Mouse (Mus musculus) brown adipose tissue, adult 24 weeks (tissue): ENCODE data around the gene Golt1a. TPM values are rescaled to one million over a fixed set of nuclear protein-coding genes. Genes with fewer than 3 reads are reported as not detected.
A peak's percentile ranks its signal among the peaks of the same experiment; 100 is the strongest.

Experiments
- H3K27ac ChIP-seq: fragments of 200-500 bp; replicated peaks from 2 replicates; pipeline ENCODE4 v1.5.1; 2012; ENCODE audit warnings: low read depth, mild to moderate bottlenecking, low read length
- H3K4me1 ChIP-seq: fragments of 200-500 bp; 2 replicates; pipeline ENCODE4 v1.6.1; 2012; ENCODE audit warnings: low read length, mixed read lengths; ENCODE audit not compliant: control insufficient read depth, insufficient read depth, insufficient read length
- H3K4me3 ChIP-seq: fragments of 200-500 bp; 2 replicates; pipeline ENCODE4 v1.5.1; 2012; ENCODE audit warnings: low read depth, mild to moderate bottlenecking, low read length, moderate library complexity; ENCODE audit not compliant: insufficient read depth
- polyA plus RNA-seq: library from polyadenylated mRNA; stranded (reverse); fragments of >200 nt; gene quantifications from 2 replicates; pipeline ENCODE4 v1.2.4, GENCODE M21; 2012; ENCODE audit not compliant: missing spikeins, insufficient read depth, insufficient read length

The Golt1a gene
- polyA plus RNA-seq, 1 experiment = not detected

GRCm38 (mm10) chr1:133347693-133348520, 38.3 kb downstream of the Golt1a start:
- Histone ChIP-seq H3K4me1 (no peaks in the 10 kb centered on the region), H3K27ac (no peak overlapping the region), H3K4me3 (no peak overlapping the region)

- Histone ChIP-seq H3K4me1 (no peaks in the 10 kb centered on the region), H3K4me3 (no peak within 1 kb of the TSS), H3K27ac (no peak within 1 kb of the TSS)
Measured at GRCm38 (mm10) chr1:133350210-133350609, 40.6 kb downstream of the Golt1a start, which contains the start of gene Ren1. Gene Ren1 (plus strand): TSS chr1:133350510.

DNA sequence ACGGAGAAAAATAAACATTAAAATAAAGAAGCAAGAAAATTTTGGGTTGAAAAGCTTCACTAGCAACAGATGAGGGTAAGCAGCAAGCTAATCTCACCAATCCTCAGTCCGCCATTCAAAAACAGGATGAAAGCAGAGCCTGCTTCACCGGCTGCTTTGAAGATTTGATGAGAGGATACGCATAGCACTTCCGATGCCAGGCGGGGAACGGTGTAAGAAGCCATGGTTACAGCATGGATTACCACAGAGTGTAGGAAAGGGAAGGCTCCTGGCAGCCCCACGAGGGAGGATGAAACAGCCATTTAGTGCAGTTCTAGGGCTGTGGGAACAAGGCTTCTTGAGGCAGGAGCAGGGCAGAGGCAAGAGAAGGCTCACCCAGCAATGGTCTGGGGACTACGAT, 42.2 kb downstream of the Golt1a start:
- Histone ChIP-seq H3K4me1 (no peaks in the 10 kb centered on the region), H3K4me3 (no peak overlapping the region), H3K27ac (no peak overlapping the region)

DNA sequence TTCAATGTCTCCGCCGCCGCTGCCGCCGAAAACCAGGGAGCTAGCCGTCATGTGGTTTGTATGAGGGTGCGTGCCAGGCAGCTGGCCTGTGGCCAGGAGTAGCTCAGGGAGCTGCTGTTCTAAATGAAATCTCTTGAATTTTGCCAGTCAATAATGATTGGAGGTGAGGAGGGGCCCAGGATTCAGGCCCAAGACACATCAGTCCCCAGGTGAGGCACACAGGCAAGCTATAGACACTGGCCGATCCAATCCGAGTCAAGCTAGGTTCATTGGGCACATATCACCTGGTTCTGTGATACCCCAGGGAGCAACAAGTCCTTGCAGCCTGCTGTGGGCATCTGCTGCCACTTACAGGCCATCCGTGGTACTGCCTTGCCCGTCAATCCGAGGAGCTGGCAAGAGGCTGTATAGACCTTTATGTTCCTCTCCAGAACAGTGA, 43.8 kb downstream of the Golt1a start:
- Histone ChIP-seq H3K27ac (no peak overlapping the region), H3K4me3 (no peak overlapping the region), H3K4me1 (no peaks in the 10 kb centered on the region)

GRCm38 (mm10) chr1:133355469-133355868, 45.9 kb downstream of the Golt1a start:
- Histone ChIP-seq H3K27ac (no peak overlapping the region), H3K4me1 (no peaks in the 10 kb centered on the region), H3K4me3 (no peak overlapping the region)

GRCm38 (mm10) chr1:133355912-133356311, 46.3 kb downstream of the Golt1a start:
- H3K4me3 ChIP-seq = no peak overlapping the region
- H3K27ac ChIP-seq = no peak overlapping the region
- no peaks in the 10 kb centered on the region for H3K4me1 ChIP-seq

GRCm38 (mm10) chr1:133356330-133356729, 46.7 kb downstream of the Golt1a start:
- Histone ChIP-seq H3K27ac (no peak overlapping the region), H3K4me3 (no peak overlapping the region)

DNA sequence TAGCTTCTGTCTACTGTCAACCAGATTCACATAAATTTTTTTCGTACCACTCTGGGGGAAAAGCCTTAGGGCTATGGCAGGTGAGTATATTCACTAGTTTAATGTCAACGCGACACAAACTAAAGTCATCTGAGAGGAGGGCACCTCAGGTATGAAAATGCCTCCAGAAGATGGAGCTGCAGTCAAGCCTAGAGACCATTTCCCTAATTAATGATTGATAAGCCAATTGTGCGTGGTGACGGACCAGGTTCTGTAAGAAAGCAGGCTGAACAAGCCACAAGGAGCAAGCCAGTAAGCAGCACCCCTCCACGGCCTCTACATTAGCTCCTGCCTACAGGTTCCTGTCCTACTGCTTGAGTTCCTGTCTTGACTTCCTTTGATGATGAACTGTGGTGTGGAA, 51.4 kb downstream of the Golt1a start:
- no peak overlapping the region for H3K27ac ChIP-seq
- H3K4me1 ChIP-seq = no peaks in the 10 kb centered on the region
- H3K4me3 ChIP-seq = no peak overlapping the region

More at GRCm38 (mm10) chr1:133356330-133356729, 46.7 kb downstream of the Golt1a start:
- H3K4me1 ChIP-seq = no peaks in the 10 kb centered on the region

DNA sequence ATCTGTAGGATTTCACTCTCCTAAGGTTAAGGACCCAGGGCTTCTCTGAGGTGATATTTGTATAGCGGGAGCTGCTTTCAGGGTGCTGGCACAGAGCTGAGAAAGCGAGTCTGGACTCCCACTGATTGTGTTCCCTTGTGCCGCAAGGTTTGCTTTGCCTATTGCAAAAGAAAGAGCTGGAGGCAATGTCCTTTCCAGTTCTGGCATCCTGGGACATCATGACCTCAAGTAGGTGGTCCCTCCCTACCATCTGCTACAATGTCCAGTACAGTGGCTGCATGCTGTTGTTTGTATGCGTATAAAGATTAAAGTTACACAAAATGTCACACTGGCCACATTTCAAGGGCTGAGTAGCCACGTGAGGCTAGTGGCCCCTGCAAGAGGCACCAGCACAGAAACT, 52.5 kb downstream of the Golt1a start:
- Histone ChIP-seq H3K4me3 (no peak overlapping the region), H3K27ac (no peak overlapping the region), H3K4me1 (no peaks in the 10 kb centered on the region)

- H3K4me3 ChIP-seq = peak within 1 kb of the TSS; percentile 57
- H3K27ac ChIP-seq = no peak within 1 kb of the TSS
- no peaks in the 10 kb centered on the region for H3K4me1 ChIP-seq
Measured at GRCm38 (mm10) chr1:133363276-133364021, 53.8 kb downstream of the Golt1a start, which contains the start of gene Etnk2. Gene Etnk2 (plus strand): TSS chr1:133363572.

DNA sequence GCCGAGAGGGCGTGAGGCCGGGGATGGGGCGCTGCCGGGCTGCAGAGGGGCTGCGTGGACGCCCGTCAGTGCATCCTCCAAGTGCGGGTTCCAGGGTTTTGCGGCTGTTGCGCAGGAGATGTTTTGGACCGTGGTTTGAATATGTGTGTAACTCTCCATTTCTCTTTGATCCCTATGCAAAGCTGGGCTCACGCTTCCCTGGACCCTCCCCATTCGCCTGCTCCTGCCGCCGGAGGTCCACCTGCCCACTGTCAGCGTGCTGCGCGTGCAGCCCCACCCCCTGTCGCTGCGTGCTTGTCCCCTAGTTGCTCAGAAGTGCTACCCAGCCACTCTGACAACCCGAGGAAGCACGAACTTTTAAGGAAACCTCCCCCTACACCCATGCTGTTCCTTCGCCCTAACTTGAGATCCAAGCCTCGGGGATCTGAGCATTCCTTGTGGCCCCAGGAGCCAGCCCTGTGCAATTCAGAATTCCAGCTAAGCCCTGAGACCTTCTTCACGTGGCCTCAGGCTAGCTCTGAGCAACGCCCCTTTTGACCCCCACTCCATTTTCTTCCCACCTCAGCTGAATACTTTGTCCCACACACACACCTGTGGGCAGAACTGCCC, 54.5 kb downstream of the Golt1a start:
- H3K4me1 ChIP-seq = no peaks in the 10 kb centered on the region
- H3K4me3 ChIP-seq = peak overlapping the region; percentile 57
- no peak overlapping the region for H3K27ac ChIP-seq

GRCm38 (mm10) chr1:133364890-133365289, 55.3 kb downstream of the Golt1a start:
- Histone ChIP-seq H3K27ac (no peak overlapping the region), H3K4me3 (no peak overlapping the region), H3K4me1 (no peaks in the 10 kb centered on the region)

DNA sequence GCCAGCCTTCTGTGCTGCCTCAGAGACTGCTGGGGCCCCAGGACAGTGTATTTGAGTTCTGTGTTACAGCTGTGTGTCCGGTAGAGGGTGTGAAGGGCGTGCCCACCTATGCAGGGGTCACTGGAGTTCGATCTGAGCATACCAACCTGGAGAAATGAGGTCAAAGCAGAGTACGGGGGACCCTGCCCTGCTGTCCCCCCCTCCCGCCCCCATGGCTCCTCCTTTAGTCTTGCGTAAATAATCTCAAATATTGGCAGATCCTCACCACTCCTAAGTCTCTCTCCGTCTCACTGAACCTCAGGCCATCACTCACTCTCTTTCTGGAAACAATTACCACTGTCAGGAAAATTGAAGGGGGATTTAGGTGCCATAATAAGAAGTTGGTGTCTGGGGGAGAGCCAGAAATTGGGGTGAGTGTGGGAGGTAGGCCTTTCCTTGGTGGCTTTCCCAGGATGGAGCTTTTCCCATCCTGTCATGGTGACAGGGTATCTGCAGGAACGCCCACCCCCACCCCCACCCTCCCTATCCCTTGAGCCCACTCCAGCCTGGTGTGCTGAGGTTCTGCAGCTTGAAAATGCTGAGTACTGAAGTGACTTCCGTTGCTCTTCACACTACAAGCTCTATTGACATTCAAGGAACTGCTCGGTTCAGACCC, 57.5 kb downstream of the Golt1a start:
- Histone ChIP-seq H3K27ac (no peak overlapping the region), H3K4me1 (no peaks in the 10 kb centered on the region), H3K4me3 (no peak overlapping the region)

GRCm38 (mm10) chr1:133367606-133368488, 58.2 kb downstream of the Golt1a start:
- no peaks in the 10 kb centered on the region for H3K4me1 ChIP-seq
- H3K4me3 ChIP-seq = no peak overlapping the region
- H3K27ac ChIP-seq = no peak overlapping the region
